ENCODE assay signal across 16 mouse cellular contexts in genomic region chr6:142395756-142396155, GRCm38 (mm10). TPM values are rescaled to one million over a fixed set of nuclear protein-coding genes. Genes with fewer than 3 reads are reported as not detected.
DNase-seq lines count a peak whose midpoint lies in the region.
"Had no signal": no experiment of that assay in that cellular context is flagged by ENCODE, and none has a peak within 500 bp of the region (broad histone marks: within the 10 kb centered on the region; RNA-seq: fewer than 3 reads in every experiment).

No protein-coding gene starts in this region.

- intact Hi-C loops in heart, postnatal 25 days (cut with DNase I) = no loop called here

- DNase-seq in heart, adult 11 months = peak; percentile 61
- DNase-seq in heart, postnatal 25 days (ENCODE audit: low spot score) = no peak
- peak; percentile 48 for DNase-seq in brain, adult 2 months (ENCODE audit: low read depth, low spot score)
- peak; percentile 24 for DNase-seq in telencephalon, adult 2 months (ENCODE audit: low read depth, low spot score)
- no peak for DNase-seq in kidney, postnatal 36 days
- DNase-seq: adrenal gland, adult 2 months; adrenal gland, postnatal 14 days; adrenal gland, postnatal 36 days; cerebellum, adult 11 months; cerebellum, adult 18-20 months; cerebellum, adult 8-10 months; cerebellum, adult 9-11 months; cerebellum, postnatal 14 days; cerebellum, postnatal 36 days; embryo, embryonic 11 days had no signal

RNA-seq across cellular contexts. Expression of gene Golt1b, which starts 8.7 kb away (rescaled TPM):
- total RNA-seq in heart, postnatal 25 days (2021) = 10 to 100 TPM; 15.2 to 21.6 TPM

RNA-seq across cellular contexts. Expression of gene Recql, which starts 8.9 kb away (rescaled TPM):
- 1 to 10 TPM; 6.8 to 9.0 TPM for total RNA-seq in heart, postnatal 25 days (2021)

RNA-seq across cellular contexts. Expression of gene Spx, which starts 17.5 kb away (rescaled TPM):
- total RNA-seq in heart, postnatal 25 days (2021) = not detected
- total RNA-seq: adrenal gland, postnatal 14 days; common myeloid progenitor, adult 5-6 weeks had no signal

RNA-seq across cellular contexts. Expression of gene Pyroxd1, which starts 50.3 kb away (rescaled TPM):
- 10 to 100 TPM in 1 of 2 experiments, 1 to 10 TPM in 1; 8.6 to 10.4 TPM for total RNA-seq in heart, postnatal 25 days (2021)

Comparison
In these comparisons a context has a peak if more than half of its experiments do, and no peak if none do; other contexts are left out.
1. DNase-seq: peak in heart, adult 11 months (single experiment), brain, adult 2 months (single experiment) and telencephalon, adult 2 months (single experiment); none in heart, postnatal 25 days (single experiment) and kidney, postnatal 36 days (0 of 2).